Mouse (Mus musculus): ENCODE results near the gene Kmt2b. TPM values are rescaled to one million over a fixed set of nuclear protein-coding genes. Genes with fewer than 3 reads are reported as not detected.

Kmt2b gene
- 100 to 1,000 TPM; 119 to 136 TPM for total RNA-seq (2023)

GRCm38 (mm10) chr7:30588676-30589434 lies at the start of gene Kmt2b:
Gene Kmt2b (minus strand): TSS chr7:30588726.

GRCm38 (mm10) chr7:30635752-30636151 lies 47.2 kb upstream of the Kmt2b start, which contains the start of gene Etv2:
Gene Etv2 (minus strand): TSS chr7:30635852.

GRCm38 (mm10) chr7:30625530-30626384 lies 37.2 kb upstream of the Kmt2b start, which contains the start of gene Cox6b1:
Gene Cox6b1 (minus strand): TSS chr7:30626151.

GRCm38 (mm10) chr7:30612654-30613402 lies 24.3 kb upstream of the Kmt2b start, which contains the start of gene Upk1a:
Gene Upk1a (minus strand): TSS chr7:30612847.

GRCm38 (mm10) chr7:30598786-30599185 lies 10.3 kb upstream of the Kmt2b start, which contains the start of gene Zbtb32:
Gene Zbtb32 (minus strand): TSS chr7:30598909.

GRCm38 (mm10) chr7:30564970-30565571 lies 23.5 kb downstream of the Kmt2b start, which contains the start of gene Igflr1:
Gene Igflr1 (plus strand): TSS chr7:30565427.

GRCm38 (mm10) chr7:30563117-30563905 lies 25.2 kb downstream of the Kmt2b start, which contains the start of the genes U2af1l4, Gm49396 and Psenen:
Gene U2af1l4 (plus strand): TSS chr7:30563301.
Gene Gm49396 (plus strand): TSS chr7:30563344.
Gene Psenen (minus strand): TSS chr7:30563627.

GRCm38 (mm10) chr7:30559443-30559954 lies 29.0 kb downstream of the Kmt2b start, which contains the start of gene Lin37:
Gene Lin37 (minus strand): TSS chr7:30559838.

GRCm38 (mm10) chr7:30552102-30553020 lies 36.2 kb downstream of the Kmt2b start, which contains the start of the genes Hspb6 and Proser3:
Gene Hspb6 (plus strand): TSS chr7:30552178.
Gene Proser3 (minus strand): TSS chr7:30552299.

GRCm38 (mm10) chr7:30534633-30535577 lies 53.6 kb downstream of the Kmt2b start, which contains the start of gene Arhgap33:
Gene Arhgap33 (minus strand): TSS chr7:30535060.

Other genes starting within 250 kb of the Kmt2b start
- gene Lrfn3, start 226.0 kb downstream of the Kmt2b start, total RNA-seq (2023): not detected
- 10 to 100 TPM; 68.2 to 78.3 TPM for gene Tyrobp, start 175.0 kb downstream of the Kmt2b start, total RNA-seq (2023)
- gene Hcst, start 168.9 kb downstream of the Kmt2b start, total RNA-seq (2023): 10 to 100 TPM; 48.5 to 50.5 TPM
- 100 to 1,000 TPM; 400 to 437 TPM for gene Nfkbid, start 167.0 kb downstream of the Kmt2b start, total RNA-seq (2023)
- not detected for gene Aplp1, start 143.2 kb downstream of the Kmt2b start, total RNA-seq (2023)
- gene Kirrel2, start 131.0 kb downstream of the Kmt2b start, total RNA-seq (2023): not detected
- gene Nphs1, start 130.4 kb downstream of the Kmt2b start, total RNA-seq (2023): not detected
- not detected for gene Prodh2, start 95.1 kb downstream of the Kmt2b start, total RNA-seq (2023)
- gene Arhgap33, start 53.7 kb downstream of the Kmt2b start, total RNA-seq (2023): 10 to 100 TPM; 18.6 to 20.7 TPM
- 1 to 10 TPM; 3.0 to 4.3 TPM for gene Hspb6, start 36.5 kb downstream of the Kmt2b start, total RNA-seq (2023)
- gene Proser3, start 36.4 kb downstream of the Kmt2b start, total RNA-seq (2023): 10 to 100 TPM; 18.8 to 27.2 TPM
- gene Lin37, start 28.9 kb downstream of the Kmt2b start, total RNA-seq (2023): 10 to 100 TPM; 42.2 to 45.2 TPM
- 100 to 1,000 TPM; 107 to 109 TPM for gene U2af1l4, start 25.4 kb downstream of the Kmt2b start, total RNA-seq (2023)
- 10 to 100 TPM; 13.9 to 14.0 TPM for gene Gm49396, start 25.4 kb downstream of the Kmt2b start, total RNA-seq (2023)
- gene Psenen, start 25.1 kb downstream of the Kmt2b start, total RNA-seq (2023): 100 to 1,000 TPM; 129 to 145 TPM
- gene Igflr1, start 23.3 kb downstream of the Kmt2b start, total RNA-seq (2023): 1 to 10 TPM; 7.3 to 7.7 TPM
- 1 to 10 TPM in 1 of 2 experiments, under 1 TPM in 1; 0.90 to 1.5 TPM for gene Zbtb32, start 10.2 kb upstream of the Kmt2b start, total RNA-seq (2023)
- under 1 TPM; 0.39 to 0.52 TPM for gene Upk1a, start 24.1 kb upstream of the Kmt2b start, total RNA-seq (2023)
- 100 to 1,000 TPM; 211 to 273 TPM for gene Cox6b1, start 37.4 kb upstream of the Kmt2b start, total RNA-seq (2023)
- not detected for gene Etv2, start 47.1 kb upstream of the Kmt2b start, total RNA-seq (2023)
- gene Rbm42, start 61.6 kb upstream of the Kmt2b start, total RNA-seq (2023): 100 to 1,000 TPM in 1 of 2 experiments, 10 to 100 TPM in 1; 96.7 to 103 TPM
- gene Haus5, start 76.3 kb upstream of the Kmt2b start, total RNA-seq (2023): 10 to 100 TPM; 59.7 to 71.7 TPM
- gene Pmis2, start 82.9 kb upstream of the Kmt2b start, total RNA-seq (2023): not detected
- gene 2200002J24Rik, start 110.2 kb upstream of the Kmt2b start, total RNA-seq (2023): not detected
- under 1 TPM; 0.29 to 0.59 TPM for gene Atp4a, start 123.5 kb upstream of the Kmt2b start, total RNA-seq (2023)
- gene Tmem147, start 140.8 kb upstream of the Kmt2b start, total RNA-seq (2023): 10 to 100 TPM; 46.8 to 50.0 TPM
- not detected for gene Gapdhs, start 155.0 kb upstream of the Kmt2b start, total RNA-seq (2023)
- 1 to 10 TPM; 3.8 to 5.0 TPM for gene Sbsn, start 162.7 kb upstream of the Kmt2b start, total RNA-seq (2023)
- gene Dmkn, start 175.0 kb upstream of the Kmt2b start, total RNA-seq (2023): not detected
- gene Krtdap, start 199.2 kb upstream of the Kmt2b start, total RNA-seq (2023): not detected
- 10 to 100 TPM; 15.2 to 19.0 TPM for gene Ffar2, start 235.0 kb upstream of the Kmt2b start, total RNA-seq (2023)